Mouse (Mus musculus) cortical plate, adult 2 months (tissue): ENCODE data around the gene Minpp1. TPM values are rescaled to one million over a fixed set of nuclear protein-coding genes. Genes with fewer than 3 reads are reported as not detected.
A peak's percentile ranks its signal among the peaks of the same experiment; 100 is the strongest.

Experiments used
- H3K27ac ChIP-seq: fragments of 200-500 bp; 2 replicates; pipeline ENCODE4 v1.5.1; 2012; ENCODE audit warnings: low read length, control low read depth, inconsistent platforms; ENCODE audit not compliant: insufficient read depth
- H3K4me1 ChIP-seq: fragments of 200-500 bp; 2 replicates; pipeline ENCODE4 v1.6.1; 2011; ENCODE audit warnings: low read length; ENCODE audit not compliant: control insufficient read depth, insufficient read depth
- H3K4me3 ChIP-seq: fragments of 200-500 bp; 2 replicates; pipeline ENCODE4 v1.5.1; 2011; ENCODE audit warnings: mild to moderate bottlenecking, low read length, control low read depth; ENCODE audit not compliant: insufficient read depth
- CTCF ChIP-seq: fragments of 200-500 bp; IDR thresholded peaks from 2 replicates; pipeline ENCODE4 v1.5.1; 2011; ENCODE audit warnings: mild to moderate bottlenecking, control low read depth, low read length; ENCODE audit not compliant: insufficient read depth; ENCODE audit errors: extremely low read depth
- POLR2A ChIP-seq: fragments of 200-500 bp; IDR thresholded peaks from 2 replicates; pipeline ENCODE4 v1.6.1; 2011; ENCODE audit warnings: mild to moderate bottlenecking, low read length, control low read depth; ENCODE audit not compliant: insufficient read depth; ENCODE audit errors: extremely low read depth
- polyA plus RNA-seq: library from polyadenylated mRNA; depleted of rRNA; stranded (reverse); fragments of >200 nt; gene quantifications from 2 replicates; pipeline ENCODE4 v1.2.3, GENCODE M21; 2012

Gene Minpp1
- polyA plus RNA-seq, 1 experiment, result 46.2 TPM

DNA sequence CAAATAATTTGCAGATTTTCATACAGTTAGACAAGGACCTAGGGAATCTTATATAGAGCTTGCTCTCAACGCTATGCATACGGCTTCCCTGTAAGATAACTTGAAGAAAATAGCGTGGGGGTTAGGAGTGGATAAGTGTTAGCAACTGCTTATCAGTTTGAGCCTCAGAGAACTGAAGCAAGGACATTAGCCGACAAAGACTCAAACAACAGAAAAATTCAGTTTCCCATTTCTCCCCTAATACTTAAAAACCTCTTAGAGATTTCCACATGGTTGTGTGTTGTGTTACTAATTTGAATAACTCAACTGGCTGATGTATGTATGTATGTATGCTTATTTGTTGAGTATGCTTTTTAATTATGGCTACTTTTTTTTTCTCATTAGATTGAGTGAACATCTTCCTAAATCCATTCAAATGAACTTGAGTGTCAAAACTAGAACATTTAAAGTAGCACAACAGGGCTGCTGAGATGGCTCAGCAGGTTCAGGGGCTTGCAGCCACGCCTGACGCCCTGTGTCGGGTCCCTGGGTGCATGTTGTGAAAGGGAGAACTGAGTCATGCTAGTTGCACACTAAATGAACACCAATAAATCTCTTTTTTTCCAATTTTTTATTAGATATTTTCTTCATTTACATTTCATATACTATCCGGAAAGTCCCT lies 2.2 kb downstream of the Minpp1 start:
- Histone ChIP-seq H3K4me1 (no peaks in the 10 kb centered on the region), H3K27ac (no peak overlapping the region), H3K4me3 (peak overlapping the region; percentile 62)
- TF ChIP-seq POLR2A (no peak), CTCF (no peak)

DNA sequence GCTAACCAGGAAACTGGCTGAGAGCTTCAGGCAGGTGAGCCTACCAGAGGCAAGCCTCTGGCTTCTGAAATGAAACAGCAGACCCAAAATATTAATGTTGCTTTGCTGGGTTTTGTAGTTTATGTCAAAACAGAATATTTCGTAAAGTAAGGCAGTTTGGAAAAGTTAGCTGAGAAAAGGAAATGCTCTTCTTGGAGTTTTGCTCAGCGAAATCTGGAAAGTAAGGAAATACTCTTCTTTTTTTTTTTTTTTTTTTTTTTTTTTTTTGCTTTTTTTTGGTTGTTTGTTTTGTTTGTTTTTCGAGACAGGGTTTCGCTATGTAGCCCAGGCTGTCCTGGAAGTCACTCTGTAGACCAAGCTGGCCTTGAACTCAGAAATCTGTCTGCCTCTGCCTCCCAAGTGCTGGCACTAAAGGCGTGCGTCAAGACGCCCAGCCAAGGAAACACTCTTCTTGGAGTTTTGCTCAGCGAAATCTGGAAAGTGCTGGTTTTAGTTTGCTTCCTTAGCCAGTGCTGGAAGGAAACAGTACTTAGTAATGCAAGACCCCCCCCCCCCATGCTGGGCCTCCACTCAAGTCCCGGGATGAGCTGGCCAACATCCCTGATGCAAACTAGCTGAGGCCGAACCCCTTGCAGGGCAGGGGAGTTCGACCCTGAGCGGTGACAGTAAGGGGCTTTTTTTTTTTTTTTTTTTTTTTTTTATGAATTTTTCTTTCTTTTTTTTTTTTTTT lies 3.8 kb downstream of the Minpp1 start:
- no peak for TF ChIP-seq POLR2A
- TF ChIP-seq CTCF, result no peak
- Histone ChIP-seq H3K4me1 (peaks cover 1% of the 10 kb centered on the region; the same call in 1 of the 2 replicates), H3K27ac (no peak overlapping the region), H3K4me3 (no peak overlapping the region)

DNA sequence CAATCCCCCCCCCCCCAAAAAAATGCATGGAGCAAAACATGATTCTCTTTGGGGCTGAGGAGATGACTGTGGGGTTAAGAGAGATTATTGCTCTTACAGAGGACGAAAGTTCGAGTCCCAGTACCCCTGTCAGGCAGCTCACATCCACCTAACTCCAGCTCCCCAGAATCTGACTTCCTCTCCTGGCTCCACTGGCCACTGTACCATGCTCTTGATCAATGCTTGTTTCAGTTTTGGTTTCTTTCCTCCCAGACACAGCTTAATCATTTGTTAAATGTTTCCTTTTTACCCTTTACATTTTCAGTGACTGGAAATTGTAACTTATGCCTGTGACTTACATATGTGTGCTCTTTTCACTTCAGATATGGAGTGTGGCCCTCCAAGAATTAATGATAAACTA lies 5.4 kb downstream of the Minpp1 start:
- no peak overlapping the region for H3K27ac ChIP-seq
- H3K4me3 ChIP-seq, result no peak overlapping the region
- TF ChIP-seq CTCF (no peak), POLR2A (no peak)
- peaks cover 1% of the 10 kb centered on the region; the same call in 1 of the 2 replicates for H3K4me1 ChIP-seq

DNA sequence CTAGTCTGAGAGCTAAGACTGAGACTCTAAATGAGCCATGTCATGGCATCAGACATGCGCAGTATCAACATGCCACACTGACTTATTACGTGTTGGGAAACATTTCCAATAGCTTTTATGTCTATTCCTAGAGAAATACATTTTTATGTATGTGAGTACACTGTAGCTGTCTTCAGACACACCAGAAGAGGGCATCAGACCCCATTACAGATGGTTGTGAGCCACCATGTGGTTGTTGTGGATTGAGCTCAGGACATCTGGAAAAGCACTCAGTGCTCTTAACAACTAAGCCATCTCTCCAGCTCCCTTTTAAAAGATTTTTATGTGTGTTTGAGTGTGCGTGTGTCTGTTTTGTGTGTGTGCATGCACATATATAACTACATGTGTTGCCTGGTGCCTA lies 6.8 kb downstream of the Minpp1 start:
- TF ChIP-seq CTCF (no peak), POLR2A (no peak)
- no peak overlapping the region for H3K4me3 ChIP-seq
- H3K4me1 ChIP-seq, result peaks cover 1% of the 10 kb centered on the region; the same call in 1 of the 2 replicates
- H3K27ac ChIP-seq, result no peak overlapping the region

DNA sequence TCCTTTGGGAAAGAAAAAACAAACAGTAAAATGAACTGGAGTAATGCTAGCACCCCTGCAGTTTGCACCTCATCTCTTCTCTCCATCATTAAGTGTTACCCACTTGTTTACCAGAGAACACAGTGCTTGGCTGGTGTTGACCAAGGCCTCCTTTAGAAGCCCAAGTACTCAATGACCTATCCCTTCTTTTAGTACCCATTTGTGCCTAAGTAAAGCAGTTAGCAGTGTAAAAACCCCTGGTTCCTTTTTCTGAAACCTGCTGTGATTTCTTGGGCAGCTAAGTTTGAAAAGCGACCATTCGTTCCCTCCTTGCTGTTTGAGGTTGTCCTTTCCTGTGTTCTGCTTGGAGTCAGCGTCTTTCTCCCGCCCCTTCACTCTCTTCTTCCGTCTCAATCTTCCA lies 7.4 kb downstream of the Minpp1 start:
- TF ChIP-seq CTCF (no peak), POLR2A (no peak)
- H3K27ac ChIP-seq, result no peak overlapping the region
- H3K4me3 ChIP-seq, result no peak overlapping the region
- H3K4me1 ChIP-seq, result peaks cover 1% of the 10 kb centered on the region; the same call in 1 of the 2 replicates

DNA sequence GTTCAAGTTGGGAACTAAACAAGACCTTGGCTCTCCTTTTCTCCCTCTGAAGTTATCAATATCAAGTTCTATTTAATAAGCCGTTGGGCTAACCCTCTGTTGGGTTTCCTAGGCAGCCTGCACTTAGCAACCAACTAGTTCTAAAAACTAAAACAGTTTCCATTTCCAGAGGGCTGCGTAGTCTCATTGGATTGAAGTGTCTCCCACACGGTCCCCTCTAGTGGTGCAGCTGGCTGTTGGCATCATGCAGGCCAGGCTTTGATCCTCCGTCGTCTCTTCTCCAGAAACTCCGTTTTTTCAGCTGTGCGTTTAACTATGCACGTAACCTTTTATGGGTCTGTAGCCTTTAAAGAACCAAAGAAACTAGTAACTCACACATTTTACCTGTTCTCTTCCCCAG lies 7.9 kb downstream of the Minpp1 start:
- H3K4me1 ChIP-seq, result peaks cover 1% of the 10 kb centered on the region; the same call in 1 of the 2 replicates
- H3K27ac ChIP-seq, result no peak overlapping the region
- H3K4me3 ChIP-seq, result no peak overlapping the region
- TF ChIP-seq POLR2A, result no peak
- no peak for TF ChIP-seq CTCF

DNA sequence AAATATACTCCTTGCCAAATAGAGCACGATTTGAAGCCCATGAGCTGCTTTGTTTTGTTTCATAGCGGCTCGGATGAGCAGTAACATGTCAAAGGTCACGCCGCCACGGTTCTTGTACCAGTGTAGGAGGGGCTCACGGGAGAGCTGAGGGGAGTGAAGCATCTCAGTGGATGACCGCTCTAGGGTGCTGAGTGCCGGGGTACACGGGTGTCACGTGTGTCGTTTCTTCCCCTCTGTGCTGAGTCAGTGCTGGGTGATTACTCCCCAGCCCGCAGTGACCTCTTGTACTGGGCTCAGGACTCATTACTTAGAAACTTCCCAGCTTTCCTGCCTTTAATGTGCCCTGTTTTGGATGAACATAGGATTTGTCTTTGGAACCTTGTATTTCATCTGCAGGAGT lies 9.0 kb downstream of the Minpp1 start:
- no peak overlapping the region for H3K4me3 ChIP-seq
- no peak for TF ChIP-seq CTCF
- no peak for TF ChIP-seq POLR2A
- H3K4me1 ChIP-seq, result peaks cover 1% of the 10 kb centered on the region; the same call in 1 of the 2 replicates
- H3K27ac ChIP-seq, result no peak overlapping the region

DNA sequence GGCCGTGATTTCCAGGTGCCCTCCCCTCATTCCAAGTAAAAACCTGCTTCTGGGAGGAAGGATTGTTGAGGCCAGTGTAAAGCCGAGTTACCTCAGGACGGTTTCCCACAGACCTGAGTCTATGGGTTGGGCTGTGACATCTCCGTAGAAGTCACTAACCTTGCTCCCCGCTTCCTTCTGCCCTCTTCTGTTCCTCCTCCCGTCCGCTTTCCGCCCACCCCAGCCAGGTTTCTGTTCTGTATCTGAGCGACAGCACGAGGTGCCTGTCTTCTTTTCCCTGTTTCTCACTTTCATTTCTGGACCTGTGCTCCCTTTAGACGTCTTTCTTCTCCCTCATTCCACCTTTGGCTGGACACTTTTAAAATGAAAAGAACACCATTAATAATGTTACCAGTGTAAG lies 9.5 kb downstream of the Minpp1 start:
- TF ChIP-seq POLR2A (no peak), CTCF (no peak)
- Histone ChIP-seq H3K4me1 (peaks cover 1% of the 10 kb centered on the region; the same call in 1 of the 2 replicates), H3K4me3 (no peak overlapping the region), H3K27ac (no peak overlapping the region)

DNA sequence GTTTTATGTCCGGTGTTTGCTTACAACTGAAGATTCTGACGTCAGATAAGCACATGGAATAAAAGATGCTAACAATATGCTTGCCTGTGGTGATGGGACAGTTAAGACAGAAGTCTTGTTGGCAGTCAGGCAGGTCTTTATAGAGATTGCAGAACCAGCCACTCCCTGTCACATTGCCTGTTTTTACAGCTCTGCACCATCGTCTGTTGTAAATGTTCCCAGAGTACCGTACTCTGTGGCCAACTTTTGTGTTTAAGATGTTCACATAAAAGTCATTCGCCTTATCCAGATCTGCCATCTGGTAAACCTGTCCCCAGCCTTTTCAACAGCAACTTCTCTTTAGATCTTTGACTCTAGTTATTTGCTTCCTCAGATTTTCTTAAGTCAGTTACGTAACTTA lies 11.8 kb downstream of the Minpp1 start:
- Histone ChIP-seq H3K4me3 (no peak overlapping the region), H3K4me1 (peaks cover 1% of the 10 kb centered on the region; the same call in 1 of the 2 replicates), H3K27ac (no peak overlapping the region)
- TF ChIP-seq POLR2A (no peak), CTCF (no peak)

DNA sequence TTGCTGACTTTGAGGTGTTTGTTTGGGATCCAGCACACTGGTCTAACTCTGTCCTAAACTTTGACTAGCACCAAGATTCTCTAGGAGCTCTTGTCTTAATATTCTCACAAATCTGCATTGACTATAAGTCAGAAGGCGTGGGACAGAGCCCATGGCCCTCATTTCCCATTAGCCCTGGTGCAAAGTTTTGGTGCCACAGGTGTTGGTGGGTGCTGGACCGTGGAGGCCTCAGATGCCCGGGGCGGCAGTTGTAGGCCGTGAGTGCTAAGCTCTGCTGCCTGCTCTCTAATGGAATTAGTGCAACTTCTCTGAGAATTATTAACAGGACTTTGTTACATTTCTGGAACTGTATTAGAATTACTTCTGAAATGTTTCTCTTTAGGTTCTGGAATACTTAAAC lies 12.4 kb downstream of the Minpp1 start:
- no peak overlapping the region for H3K4me3 ChIP-seq
- peaks cover 2% of the 10 kb centered on the region for H3K4me1 ChIP-seq
- no peak overlapping the region for H3K27ac ChIP-seq
- TF ChIP-seq CTCF (no peak), POLR2A (no peak)
